Mouse (Mus musculus): ENCODE results near the gene Txn1.

Txn1 gene

DNA sequence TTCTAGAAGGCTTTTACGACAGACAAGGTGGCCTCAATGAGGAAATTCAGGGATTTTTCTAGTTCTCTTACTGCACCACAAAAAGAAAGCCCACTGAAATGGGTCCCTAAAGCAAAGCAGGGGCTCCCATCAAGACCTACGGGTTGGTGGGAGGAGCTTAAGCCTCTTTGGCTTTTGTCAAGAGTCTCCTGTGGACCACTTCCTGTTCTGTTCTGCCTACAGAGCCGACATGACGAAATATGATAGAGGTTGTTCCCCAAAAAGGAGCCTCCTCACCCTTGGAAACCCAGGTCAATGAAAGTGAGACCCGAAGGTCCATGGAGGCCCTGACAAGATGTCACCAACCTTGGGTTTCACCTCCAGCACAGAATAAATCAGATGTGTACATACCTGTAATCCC is 53.6 kb downstream of the Txn1 start:
- DNase-seq (ENCODE audit: low read depth in 1 of 2, low spot score in 2 of 2): no peak

DNA sequence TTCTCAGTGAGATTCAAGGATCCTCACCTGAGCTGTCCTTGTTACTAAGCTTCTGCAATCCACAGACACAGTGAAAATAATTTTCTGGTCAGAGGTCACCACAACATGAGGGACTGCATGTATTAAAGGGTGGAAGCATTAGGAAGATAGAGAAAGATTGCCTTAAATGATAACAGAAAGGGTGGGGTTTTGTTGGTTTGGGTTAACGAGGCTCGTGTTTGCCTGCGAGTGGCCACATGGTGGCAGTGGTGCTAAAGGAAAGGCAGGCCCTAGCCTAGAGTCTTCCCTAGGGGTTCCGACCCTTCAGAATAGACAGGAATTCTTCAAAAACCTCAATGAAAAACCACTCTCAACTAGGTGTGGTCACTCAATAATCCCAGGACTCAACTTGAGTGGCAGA is 55.0 kb downstream of the Txn1 start:
- DNase-seq (ENCODE audit: low read depth in 1 of 2, low spot score in 2 of 2): no peak

DNA sequence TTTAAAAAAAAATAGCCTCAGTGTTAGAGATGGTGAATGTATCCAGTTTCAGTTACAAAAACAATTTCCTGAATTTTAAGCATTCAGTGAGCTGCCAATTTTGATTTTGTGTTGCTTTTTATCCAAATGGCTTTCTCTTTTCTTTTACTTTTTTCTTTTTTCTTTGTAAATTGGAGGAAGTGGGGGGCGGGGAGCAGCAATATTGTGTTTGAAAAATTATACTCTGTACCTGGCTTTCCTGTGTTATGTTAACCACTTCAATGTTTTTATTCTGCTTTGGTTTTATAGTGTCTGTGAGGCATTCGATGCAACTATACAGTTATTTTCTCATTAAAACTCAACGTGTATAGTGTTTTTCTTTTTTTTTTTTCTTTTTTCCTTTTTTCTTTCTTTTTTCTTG is 59.6 kb downstream of the Txn1 start:
- DNase-seq (ENCODE audit: low read depth in 1 of 2, low spot score in 2 of 2): no peak

- DNase-seq (ENCODE audit: low read depth in 1 of 2, low spot score in 2 of 2): no peak
Measured at GRCm38 (mm10) chr4:57895902-57896301, 60.3 kb downstream of the Txn1 start.

DNA sequence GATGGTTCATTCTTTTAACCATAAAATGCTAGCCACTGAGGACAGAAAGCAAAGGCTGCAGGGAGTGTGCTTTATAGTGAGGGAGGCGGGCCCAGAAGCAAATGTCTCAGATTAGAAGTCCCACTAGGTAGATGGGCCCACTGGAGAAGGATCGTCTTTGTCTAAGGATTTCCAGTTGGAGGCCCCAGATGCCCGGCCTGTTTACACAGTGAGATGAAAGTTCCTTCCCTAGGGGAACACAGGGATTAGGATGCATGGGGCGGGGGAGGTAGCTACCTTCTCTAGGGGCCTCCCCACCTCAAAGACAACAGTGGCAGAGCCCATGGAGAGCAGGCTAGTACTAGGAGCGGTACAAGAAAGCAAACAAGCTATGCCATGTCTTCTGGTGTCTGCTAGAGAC is 61.1 kb downstream of the Txn1 start:
- no peak for DNase-seq (ENCODE audit: low read depth in 1 of 2, low spot score in 2 of 2)

All from monocyte, adult 2 months (primary cell).